Mouse (Mus musculus): ENCODE measurements at regions not wholly inside any gene's neighbourhood (a gene's known extent, or its start where the extent isn't known, plus 50 kb on each side); places are given as distances from the start of the nearest gene placed in this dataset.

- no peak for TF ChIP-seq CTCF (conservative IDR thresholded peaks at IDR 0.05; ENCODE audit: low read length)
- no peak for TF ChIP-seq POU5F1 (IDR thresholded peaks at IDR 0.05; ENCODE audit: borderline replicate concordance, low read length)
- no peak for TF ChIP-seq NANOG (IDR thresholded peaks at IDR 0.05; ENCODE audit: borderline replicate concordance, low read length)
Measured at GRCm38 (mm10) chr17:10073301-10073700, 246.4 kb downstream of the Qk start.
